Mouse (Mus musculus) ovary, postnatal 10 days (tissue): ENCODE results near the gene Rpl35a.
"Not testable (repeated sequence)": the region's sequence is repeated elsewhere in the genome, so short reads cannot be mapped to it uniquely, and the experiment has no call there.

ENCODE experiments used
- DNase-seq: peaks from one replicate; pipeline ENCODE4 v3.0.0; 2022; ENCODE audit warnings: low spot score

The Rpl35a gene

DNA sequence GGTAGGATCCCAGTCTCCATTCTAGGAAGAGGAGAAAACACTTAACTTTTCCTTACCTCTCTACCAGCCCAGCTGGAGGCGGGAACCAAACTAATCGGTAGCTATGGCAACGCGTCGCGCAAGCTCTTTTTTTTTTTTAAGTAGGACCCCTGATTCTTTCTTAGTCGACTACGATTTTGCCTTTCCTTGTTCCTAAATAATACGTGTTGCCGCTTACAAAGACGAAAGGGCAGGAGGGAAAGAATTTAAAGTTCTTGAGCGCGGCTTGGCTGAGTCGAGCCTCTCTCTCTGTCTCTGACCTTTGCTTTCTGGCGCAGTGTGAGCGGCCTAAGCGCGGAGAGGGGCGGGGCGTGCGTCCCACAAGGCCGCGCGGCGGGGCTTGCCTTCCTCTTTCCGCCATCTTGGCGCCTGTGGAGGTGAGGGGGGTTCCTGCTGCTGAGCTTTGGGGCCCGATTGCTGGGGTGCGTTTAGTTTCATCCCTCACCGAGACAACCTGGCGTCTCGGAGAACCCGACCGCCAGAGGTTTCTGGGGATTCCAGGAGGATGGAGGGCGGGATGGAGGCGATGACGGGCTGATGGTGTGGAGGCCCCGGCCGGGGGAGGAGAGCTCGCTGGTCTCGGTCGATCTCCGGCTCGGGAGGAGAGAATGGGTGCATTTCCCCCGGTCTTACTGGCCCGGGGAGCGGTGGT is at the start of gene Rpl35a, which contains the start of gene Iqcg:
Gene Rpl35a (plus strand): TSS at position 359 of the 691 bp plus-strand sequence.
Gene Iqcg (minus strand): TSS at position 124 of the 691 bp plus-strand sequence.
- peak; percentile 87 for DNase-seq

DNA sequence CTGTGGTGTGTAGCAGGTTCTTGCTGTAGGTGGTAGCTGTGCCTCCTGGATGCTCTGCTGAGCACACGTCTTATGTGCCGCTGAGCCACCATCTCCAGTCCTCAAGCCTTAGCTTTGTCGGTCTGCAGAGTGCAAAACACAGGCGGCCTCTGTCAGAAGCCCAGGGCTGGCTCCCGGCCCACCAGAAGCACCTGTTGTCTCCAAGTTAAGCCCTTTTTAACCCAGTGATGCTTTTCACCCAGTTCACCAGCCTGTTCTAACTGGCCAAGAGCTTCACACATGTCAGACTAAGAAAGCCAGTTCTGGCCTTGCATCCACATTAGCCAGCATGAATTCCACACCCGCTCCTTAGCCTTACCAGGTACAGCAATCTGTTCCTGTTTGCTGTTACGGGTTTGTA is 49.4 kb upstream of the Rpl35a start:
- no peak for DNase-seq

DNA sequence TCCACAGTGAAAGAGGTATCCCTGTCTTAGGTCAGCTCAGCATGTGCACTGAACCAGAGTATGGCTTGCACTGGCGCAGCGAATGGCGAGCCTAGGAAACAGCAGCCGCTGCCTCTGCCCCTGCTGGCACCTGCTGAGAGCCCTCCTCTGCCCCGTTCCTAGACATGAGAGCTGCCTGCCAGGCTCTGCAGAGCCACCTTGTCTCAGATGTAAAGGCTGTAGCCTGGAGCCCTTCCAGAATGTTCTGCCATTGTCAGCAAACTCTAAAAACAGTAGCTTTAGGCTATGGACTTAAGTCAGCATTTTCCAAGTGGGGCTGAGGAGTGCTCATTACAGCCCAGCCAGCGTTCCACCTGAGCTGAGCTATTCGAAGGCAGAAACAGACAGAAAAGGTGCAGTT is 48.8 kb upstream of the Rpl35a start:
- DNase-seq = no peak

DNA sequence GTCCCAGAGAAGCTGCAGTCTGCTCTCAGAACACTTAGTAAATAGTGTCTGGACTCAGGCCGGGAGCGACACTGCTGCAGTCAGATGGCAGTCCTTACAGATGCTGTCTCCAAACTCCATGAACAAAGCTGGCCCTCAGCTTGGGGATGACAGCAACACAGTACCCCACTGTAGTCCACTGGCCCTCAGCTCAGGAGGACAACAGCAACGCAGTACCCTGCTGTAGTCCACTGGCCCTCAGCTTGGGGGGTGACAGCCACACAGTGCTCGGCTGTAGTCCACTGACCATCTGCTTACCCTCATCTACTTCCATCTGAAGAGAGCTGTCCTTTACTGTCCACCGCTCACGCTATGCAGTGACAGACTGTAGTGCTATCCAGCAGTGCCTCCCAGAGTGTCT is 46.1 kb upstream of the Rpl35a start:
- no peak for DNase-seq

DNA sequence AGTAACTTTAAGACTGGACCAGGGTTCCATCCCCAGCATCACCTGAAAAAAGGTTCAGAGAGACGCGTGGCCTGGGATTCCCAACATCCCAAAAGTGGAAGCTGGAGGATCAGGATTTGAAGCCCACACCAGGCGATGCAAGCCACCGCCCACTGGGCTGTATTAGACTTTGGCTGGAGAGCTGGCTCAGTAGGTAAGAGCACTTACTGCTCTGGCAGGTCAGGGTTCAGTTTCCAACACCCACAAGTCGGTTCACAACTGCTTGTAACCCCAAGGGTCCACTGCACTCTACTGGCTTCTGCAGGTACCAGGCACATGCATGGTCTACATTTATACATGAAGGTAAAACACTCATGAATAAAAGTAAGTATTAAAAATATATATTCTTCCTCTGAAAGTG is 42.5 kb upstream of the Rpl35a start:
- no peak for DNase-seq

DNA sequence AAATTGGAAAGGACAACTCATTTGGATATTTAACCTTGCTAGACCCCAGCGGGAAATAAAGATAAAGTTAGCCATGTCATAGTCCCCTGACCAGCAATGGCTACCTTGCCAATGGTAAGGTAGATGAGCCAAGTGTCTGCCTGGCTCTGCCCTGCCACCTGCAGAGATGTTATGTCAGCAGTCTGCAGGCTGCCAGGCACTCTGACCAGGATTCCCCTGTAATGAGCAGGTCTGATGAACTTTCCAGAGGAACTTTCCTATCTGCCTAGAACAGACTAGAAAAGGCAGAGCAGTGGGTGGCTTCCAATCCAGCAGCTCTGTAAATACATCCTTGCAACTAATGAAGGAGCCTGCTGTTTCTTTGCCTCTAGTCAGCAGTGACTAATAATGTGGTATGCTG is 41.3 kb upstream of the Rpl35a start:
- no peak for DNase-seq

DNA sequence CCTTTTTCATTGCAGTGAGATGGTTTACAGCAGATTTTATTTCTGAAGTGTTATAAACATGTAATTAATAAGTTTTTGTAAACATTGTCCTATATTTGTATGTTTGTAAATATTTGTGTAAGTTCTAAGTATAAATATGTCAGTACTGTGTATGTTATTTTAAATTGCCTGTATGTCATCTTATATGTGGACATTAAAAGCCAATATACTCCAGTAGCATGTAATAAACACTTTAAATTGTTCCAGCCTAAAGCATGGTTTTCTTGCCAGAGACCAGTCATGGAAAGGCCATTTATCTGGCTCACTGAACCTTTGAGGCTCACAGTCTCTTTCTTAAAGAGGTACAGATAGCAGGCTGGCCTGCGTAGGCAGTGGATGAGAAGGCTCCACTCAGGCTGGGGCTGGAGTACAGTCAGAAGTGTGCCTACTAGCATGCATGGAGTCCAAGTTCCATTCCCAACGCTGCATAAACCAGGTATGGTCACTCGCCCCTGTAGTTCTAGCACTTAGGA is 40.8 kb upstream of the Rpl35a start:
- no peak for DNase-seq

DNA sequence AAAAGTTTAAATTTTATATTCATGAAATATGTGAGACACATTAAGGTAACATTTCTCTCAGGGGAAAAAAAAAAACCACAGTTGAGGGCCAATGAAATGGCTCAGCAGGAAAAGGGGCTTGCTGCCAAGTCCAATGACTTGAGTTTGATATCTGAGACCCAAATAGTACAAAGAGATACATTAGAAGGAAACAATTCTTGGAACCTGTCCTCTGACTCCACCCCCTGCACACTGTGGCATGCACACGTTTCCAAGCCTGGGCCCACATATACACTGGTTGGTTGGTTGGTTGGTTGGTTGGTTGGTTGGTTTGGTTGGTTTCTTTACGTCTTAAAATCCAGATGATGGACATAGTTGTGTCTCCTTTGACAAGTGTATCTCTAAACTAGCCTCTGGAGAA is 40.3 kb upstream of the Rpl35a start:
- DNase-seq = no peak

DNA sequence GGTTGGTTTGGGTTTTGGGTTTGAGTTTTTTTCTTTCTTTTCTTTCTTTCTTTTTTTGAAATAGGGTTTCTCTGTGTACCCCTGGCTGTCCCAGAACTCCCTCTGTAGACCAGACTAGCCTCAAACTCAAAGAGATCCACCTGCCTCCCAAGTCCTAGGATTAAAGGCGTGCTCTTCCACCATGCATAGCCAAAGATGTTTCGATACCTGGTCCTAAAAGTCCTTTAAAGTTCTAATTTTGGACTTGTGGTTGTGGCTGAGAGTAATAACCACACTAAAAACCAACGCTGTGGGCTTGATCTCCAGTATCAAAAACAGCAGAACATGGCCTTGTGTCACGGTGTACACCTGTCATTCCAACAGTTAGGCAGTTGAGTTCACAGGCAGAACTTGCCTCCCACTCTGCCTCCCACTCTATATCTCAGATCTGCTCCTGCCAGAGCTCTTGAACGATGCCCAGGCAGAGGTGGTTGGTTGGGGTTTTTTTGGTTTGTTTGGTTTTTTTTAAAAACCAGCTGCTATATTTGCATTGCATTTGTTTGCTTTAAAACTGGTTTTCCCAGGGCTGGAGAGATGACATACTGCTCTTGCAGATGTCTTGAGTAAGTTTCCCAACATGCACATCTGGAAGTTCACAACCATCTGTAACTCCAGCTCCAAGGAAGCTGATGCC is 38.4 kb upstream of the Rpl35a start:
- DNase-seq = no peak

DNA sequence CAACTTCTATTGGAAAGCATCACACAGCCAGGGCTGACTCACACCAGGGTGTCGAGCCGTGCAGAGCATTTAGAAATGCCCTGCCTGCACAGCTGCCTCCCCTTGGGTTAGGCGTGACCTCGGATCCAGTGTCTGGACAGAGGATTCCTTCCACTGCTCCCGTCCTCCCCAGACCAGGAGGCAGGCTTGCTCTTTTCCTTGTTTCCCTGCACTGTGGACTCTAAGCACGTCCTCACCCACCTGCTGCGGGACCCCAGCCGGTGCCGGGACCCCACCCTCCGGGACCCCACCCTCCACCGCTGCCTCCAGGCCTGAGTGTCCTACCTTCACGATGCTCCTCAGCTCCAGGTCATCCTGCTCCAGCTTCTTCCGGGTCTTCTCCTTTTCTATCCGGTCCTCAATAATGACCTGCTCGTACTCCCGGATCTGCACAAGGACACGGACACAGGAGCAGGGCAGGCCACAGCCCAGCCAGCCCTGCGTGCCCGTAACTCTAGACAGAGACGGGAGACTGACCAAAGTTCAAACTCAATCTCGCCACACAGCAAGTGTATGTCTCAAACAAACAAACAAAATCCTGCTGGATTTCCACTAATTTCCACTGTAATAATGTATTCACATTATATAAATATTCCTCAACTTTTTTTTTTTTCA is 37.0 kb upstream of the Rpl35a start:
- no peak for DNase-seq

DNA sequence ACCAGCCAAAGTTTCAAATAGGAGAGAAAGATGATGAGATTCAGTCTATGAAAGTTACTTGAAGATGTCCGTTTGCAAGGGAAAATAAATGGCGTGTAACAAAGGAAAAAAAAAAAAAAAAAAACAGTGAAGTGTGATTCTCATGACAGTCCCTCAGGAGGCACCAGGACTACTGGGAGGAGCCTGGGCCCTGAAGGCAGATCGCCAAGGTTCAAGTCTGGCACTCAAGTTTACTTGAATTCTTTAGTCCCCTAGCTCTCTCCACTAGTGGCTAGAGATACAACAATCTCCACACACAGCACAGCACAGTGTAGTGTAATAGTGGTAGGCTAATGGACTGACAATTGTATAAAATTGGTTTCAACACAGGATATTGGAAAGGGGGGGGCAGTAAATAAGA is 34.9 kb upstream of the Rpl35a start:
- DNase-seq = no peak

DNA sequence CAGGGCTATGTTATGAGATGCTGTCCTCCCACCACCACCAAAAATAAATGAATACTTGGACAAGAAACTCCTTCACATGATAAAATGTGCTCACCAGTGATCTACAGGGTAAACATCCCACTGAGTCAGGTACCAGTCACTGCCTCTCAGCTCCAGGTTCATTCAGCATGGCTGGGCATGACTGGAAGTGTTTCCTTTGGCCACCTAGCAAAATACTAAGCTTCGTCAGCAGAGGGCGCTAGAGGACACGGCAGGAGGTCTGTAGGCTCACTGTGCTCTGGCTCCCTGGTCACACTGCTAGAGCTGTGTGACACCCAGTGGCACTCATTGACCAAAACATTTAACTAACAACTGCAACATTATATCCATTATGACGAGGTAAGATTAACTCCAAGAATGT is 32.5 kb upstream of the Rpl35a start:
- peak; percentile 71 for DNase-seq

DNA sequence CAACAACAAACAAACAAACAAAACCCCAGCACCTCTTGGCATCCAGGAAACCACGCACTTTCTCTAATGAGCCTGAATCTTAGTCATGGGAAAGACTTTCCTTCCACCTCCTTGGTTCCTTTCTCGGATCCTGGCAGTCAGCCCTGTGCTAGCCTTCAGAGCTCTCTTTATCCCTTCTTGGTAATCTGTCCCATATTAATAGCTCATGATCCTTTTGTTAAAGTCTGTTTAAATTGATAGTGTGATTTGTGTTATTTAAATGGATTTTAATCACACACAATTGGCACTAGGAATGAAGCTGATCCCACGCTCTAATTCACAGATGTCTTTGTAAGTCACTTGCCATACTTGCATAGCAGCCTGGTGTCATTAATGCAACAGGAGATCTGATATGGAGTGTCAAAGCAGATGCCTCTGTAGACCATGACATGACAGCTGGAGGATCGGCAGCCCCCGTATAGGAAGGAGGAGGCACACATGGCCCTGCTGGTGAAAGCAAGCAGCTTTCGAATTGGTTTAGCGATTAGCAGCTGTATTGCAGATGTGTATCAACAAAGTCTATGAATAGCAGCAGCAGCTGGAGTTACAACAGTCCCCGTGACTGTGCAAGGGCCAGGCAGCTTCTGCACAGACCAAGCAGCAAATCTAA is 31.7 kb upstream of the Rpl35a start:
- no peak for DNase-seq

DNA sequence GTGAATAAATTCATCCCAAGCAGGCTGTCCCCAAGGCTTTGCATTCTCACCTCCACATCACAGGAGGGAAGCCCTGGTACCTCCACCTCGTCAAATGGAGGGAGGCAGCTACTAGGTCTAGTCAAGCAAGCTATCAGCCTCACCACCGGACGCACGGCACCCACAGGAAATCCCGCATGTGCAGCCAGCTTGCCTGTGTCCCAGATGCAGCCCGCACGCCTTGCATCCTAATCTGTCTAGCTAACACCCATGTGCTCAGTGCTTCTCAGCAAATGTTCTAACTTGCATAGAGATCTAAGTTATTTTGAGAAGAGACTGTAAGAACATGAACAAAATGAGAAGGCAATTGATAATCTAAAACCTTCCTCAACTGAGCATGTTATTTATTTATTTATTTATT is 29.9 kb upstream of the Rpl35a start:
- DNase-seq = no peak

DNA sequence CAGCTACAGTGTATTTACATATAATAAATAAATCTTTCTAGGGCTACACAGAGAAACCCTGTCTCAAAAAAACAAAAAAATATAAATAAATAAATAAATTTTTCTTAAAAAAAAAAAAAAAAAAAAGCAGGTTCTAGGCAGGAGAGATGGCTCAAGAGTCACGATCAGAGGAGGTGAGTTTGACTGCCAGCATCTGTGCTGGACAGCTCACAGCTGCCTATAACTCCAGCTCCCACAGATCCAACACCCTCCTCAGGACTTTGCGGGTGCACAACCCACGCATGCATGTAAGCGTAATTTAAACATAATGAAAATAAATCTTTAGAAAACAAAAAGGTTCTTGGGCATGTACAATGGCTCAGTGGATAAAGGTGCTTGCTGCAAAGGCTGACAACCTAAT is 20.2 kb upstream of the Rpl35a start:
- no peak for DNase-seq

DNA sequence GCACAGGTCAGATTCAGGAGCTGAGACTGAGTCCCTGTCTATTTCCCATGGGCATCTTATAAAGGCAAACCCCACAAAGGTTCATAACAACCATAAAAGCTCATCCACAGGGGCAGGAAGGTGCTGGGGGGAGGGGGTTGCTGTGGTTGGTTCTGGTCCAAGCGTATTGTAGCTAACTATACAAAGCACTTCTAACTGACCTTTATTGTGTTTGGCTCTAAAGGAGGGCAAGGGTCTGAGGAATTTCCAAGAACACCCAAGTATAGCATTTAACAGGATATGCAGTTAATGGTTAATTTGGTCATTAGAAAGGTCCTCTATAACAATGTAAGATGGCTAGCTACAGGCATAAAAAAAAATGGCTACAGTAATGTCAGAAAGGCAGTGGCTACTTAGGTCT is 13.6 kb upstream of the Rpl35a start:
- no peak for DNase-seq

DNA sequence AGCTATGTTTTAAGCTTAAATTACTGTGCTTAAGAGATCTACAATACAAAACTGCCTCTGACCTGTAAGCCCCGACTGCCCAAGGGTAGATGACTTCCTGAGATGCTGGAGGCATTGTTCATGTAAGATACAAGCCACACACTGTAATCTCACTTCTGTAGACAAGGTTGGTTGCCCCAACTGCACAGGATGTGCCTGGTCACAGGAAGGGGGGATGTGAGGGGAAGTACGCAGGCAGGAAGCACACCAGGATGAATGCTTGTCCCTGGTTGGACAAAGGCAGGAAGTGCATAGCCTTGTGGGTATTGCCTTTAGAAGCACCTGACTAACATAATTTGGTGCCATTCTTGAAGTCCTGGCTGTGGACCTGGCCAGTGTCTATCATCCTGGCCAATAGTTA is 13.0 kb upstream of the Rpl35a start:
- DNase-seq = no peak

DNA sequence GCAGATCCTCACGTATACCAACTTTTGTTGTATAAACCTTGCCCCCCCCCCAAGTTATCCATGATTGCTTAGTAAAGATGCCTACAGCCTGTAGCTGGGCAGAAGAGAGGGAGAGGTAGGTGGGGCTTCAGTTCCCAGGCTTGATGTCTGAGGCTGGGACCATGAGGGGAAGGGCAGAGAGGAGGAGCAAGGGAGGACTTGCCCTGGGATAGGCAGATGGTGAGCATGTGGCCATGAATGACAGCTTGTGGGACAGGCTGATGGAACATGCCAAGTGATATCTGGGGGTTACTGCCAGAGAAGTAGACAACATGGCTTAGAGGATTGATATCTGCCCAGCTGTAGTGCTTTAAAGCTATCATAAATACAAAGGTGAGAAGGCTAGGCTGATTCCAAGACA is 8.2 kb upstream of the Rpl35a start:
- DNase-seq = no peak

DNA sequence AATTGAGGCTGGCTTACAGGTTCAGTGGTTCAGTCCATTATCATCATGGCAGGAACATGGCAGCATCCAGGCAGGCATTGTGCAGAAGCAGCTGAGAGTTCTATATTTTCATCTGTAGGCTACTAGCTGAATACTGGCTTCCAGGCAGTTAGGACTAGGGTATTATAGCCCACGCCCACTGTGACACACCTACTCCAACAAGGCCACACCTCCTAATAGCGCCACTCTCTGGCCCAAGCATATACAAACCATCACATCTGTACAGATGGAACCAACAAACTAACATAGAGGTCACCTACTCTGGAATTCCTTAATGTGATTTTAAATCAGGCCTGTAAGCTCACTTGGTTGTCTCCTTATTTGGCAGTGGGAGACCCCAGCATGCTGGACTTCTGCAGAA is 7.6 kb upstream of the Rpl35a start:
- DNase-seq = no peak

DNA sequence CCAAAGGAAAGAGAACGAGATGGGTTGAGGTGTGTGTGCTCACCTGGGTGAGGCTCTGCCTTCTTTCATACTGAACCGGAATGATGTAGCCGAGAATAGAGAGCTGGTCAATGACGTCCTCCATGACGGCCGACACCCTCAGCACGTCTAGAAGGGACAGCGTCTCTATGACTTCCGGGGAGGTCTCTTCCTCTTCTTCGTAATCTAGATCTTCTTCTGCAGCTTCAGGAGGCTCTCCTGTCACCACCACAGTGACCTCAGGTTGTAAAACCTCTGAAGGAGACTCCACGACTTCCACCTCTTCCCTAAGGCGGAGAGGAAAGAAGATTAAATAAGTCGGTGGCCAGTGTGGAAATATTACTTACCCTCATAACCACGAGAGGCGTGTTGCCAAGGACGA is 6.4 kb upstream of the Rpl35a start:
- DNase-seq = no peak

DNA sequence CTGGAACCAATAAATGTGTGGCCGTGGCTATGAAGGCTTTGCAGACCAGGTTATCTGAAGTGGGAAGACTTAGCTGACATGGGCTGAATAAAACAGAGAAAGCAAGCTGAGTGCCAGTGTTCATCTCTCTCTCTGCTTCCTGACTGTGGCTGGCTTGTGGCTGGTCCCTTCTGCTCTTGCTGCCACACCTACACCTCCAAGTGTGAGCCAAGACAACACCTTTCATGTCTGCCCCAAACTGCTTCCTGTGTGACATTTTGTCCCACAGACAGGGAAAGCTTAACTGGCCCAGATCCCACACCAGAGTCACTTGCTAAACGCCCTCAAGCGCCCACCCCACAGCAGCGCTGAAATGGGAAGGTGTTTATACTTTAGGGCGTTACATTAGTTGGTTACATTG is 3.1 kb upstream of the Rpl35a start:
- no peak for DNase-seq

DNA sequence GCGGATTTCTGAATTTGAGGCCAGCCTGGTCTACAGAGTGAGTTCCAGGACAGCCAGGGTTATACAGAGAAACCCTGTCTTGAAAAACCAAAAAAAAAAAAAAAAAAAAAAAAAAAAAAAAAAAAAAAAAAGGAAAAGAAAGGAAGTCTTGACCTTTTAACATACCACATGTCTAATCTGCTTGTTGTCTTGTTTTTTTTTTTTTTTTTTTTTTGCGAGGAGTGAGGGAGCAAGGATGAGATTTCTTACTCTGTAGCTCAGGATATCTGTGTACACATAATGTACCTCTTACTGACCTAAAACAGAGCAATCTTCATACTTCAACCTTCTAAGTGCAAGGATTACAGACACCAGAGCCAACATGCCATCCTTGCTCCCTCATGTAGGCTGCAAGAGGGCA is 1.3 kb upstream of the Rpl35a start:
- DNase-seq = not testable (repeated sequence)

DNA sequence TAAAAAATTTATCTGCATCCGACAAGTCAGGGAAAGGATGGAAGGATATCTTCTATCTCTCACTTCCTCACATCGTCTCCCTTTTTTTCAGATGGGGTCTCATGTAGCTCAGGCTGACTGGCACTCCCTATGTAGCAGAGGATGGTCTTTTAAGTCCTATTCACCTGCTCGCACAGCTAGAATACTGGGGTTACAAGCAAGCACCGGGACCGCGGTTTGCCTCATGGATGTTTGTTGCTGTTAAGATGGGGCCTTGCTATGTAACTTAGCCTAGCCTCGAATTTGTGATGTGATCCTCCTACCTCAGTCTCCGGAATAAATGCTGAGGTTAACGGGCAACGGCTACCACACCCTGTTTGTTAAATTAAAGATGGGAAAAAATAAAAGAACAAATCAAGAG is 598 bp upstream of the Rpl35a start:
- no peak for DNase-seq
